12 mouse cellular contexts compared by ENCODE assay signal in genomic region chr13:37595196-37595595, GRCm38 (mm10).
DNase-seq lines count a peak whose midpoint lies in the region; TF ChIP-seq lines count a peak whose summit lies in the region.
"Had no signal": no experiment of that assay in that cellular context is flagged by ENCODE, and none has a peak within 500 bp of the region (broad histone marks: within the 10 kb centered on the region; RNA-seq: fewer than 3 reads in every experiment).

No protein-coding gene starts in this region.

- peak; percentile 21 for DNase-seq in embryo, embryonic 10 days (ENCODE audit: low spot score)
- DNase-seq in embryo, embryonic 9.5 days (ENCODE audit: extremely low spot score): no peak
- peak; percentile 23 for DNase-seq in layer of hippocampus, adult 9-11 months
- DNase-seq in layer of hippocampus, postnatal 10 days (ENCODE audit: low spot score in 2 of 2): no peak
- peak; percentile 35 for DNase-seq in liver, adult 2 months (ENCODE audit: extremely low read depth, low read depth, low spot score)
- peak; percentile 32 for DNase-seq in thymus, adult 2 months
- no peak for DNase-seq in frontal cortex, postnatal 10 days (ENCODE audit: low spot score in 2 of 2)
- no peak for DNase-seq in ovary, adult 18-20 months (ENCODE audit: low spot score)
- DNase-seq: adrenal gland, postnatal 10 days; lung, postnatal 4 days had no signal

- H3K4me3 ChIP-seq in liver, adult 2 months (ENCODE audit: insufficient read depth, low read depth, low read length): no peak overlapping the region
- H3K4me3 ChIP-seq in thymus, adult 2 months (ENCODE audit: control insufficient read depth, insufficient read depth, low read length): no peak overlapping the region
- H3K4me3 ChIP-seq: left cerebral cortex, adult 2 months; neural tube, embryonic 12.5 days had no signal

- H3K9ac ChIP-seq in liver, adult 2 months (ENCODE audit: low read depth, low read length): no peak overlapping the region
- H3K9ac ChIP-seq: neural tube, embryonic 12.5 days had no signal

- H3K79me2 ChIP-seq in liver, adult 2 months (ENCODE audit: control insufficient read depth, insufficient read depth, low read length): no peaks in the 10 kb centered on the region

- peaks cover 14% of the 10 kb centered on the region for H3K4me1 ChIP-seq in liver, adult 2 months (ENCODE audit: control insufficient read depth, insufficient read depth, low read length)
- peaks cover 22% of the 10 kb centered on the region for H3K4me1 ChIP-seq in thymus, adult 2 months (replicated peaks; ENCODE audit: control insufficient read depth, insufficient read depth, low read length)
- H3K4me1 ChIP-seq: neural tube, embryonic 12.5 days had no signal

- TF ChIP-seq POLR2A in liver, adult 2 months (IDR thresholded peaks at IDR 0.05; ENCODE audit: extremely low read depth, insufficient read depth, low read length): no peak
- no peak for TF ChIP-seq POLR2A in thymus, adult 2 months (IDR thresholded peaks at IDR 0.05; ENCODE audit: control insufficient read depth, extremely low read depth, insufficient read depth, low read length, poor library complexity)

- WGBS in liver, adult 2 months: 65% methylated on average over 8 of the region's 8 CpGs
- 5% methylated on average over 8 of the region's 8 CpGs for WGBS in thymus, adult 2 months

- no peaks in the 10 kb centered on the region for H3K27me3 ChIP-seq in liver, adult 2 months (ENCODE audit: control insufficient read depth, insufficient read depth, low read length)
- H3K27me3 ChIP-seq in thymus, adult 2 months (ENCODE audit: control insufficient read depth, insufficient read depth, low read length): no peaks in the 10 kb centered on the region
- H3K27me3 ChIP-seq: neural tube, embryonic 12.5 days had no signal

- peak overlapping the region; percentile 67 for H3K27ac ChIP-seq in liver, adult 2 months (replicated peaks; ENCODE audit: insufficient read depth, low read depth, low read length)
- H3K27ac ChIP-seq in thymus, adult 2 months (ENCODE audit: control insufficient read depth, insufficient read depth, low read length): peak overlapping the region; percentile 77
- H3K27ac ChIP-seq: left cerebral cortex, adult 2 months; neural tube, embryonic 12.5 days had no signal

- no peak for TF ChIP-seq CTCF in liver, adult 2 months (IDR thresholded peaks at IDR 0.05; ENCODE audit: low read depth, low read length)
- no peak for TF ChIP-seq CTCF in thymus, adult 2 months (IDR thresholded peaks at IDR 0.05; ENCODE audit: borderline replicate concordance, control insufficient read depth, extremely low read depth, insufficient read depth, low read length, poor library complexity)

- no peaks in the 10 kb centered on the region for H3K36me3 ChIP-seq in liver, adult 2 months (ENCODE audit: control insufficient read depth, insufficient read depth, low read length)
- no peaks in the 10 kb centered on the region for H3K36me3 ChIP-seq in thymus, adult 2 months (ENCODE audit: control insufficient read depth, insufficient read depth, low read length)
- H3K36me3 ChIP-seq: neural tube, embryonic 12.5 days had no signal

Comparison
In these comparisons a context has a peak if more than half of its experiments do, and no peak if none do; other contexts are left out.
1. DNase-seq: peak in embryo, embryonic 10 days (single experiment), layer of hippocampus, adult 9-11 months (single experiment), liver, adult 2 months (single experiment) and thymus, adult 2 months (single experiment); none in embryo, embryonic 9.5 days (single experiment), layer of hippocampus, postnatal 10 days (0 of 2), frontal cortex, postnatal 10 days (0 of 2) and ovary, adult 18-20 months (single experiment).